Mouse (Mus musculus): ENCODE results near the gene Fam83b.

Gene Fam83b

DNA sequence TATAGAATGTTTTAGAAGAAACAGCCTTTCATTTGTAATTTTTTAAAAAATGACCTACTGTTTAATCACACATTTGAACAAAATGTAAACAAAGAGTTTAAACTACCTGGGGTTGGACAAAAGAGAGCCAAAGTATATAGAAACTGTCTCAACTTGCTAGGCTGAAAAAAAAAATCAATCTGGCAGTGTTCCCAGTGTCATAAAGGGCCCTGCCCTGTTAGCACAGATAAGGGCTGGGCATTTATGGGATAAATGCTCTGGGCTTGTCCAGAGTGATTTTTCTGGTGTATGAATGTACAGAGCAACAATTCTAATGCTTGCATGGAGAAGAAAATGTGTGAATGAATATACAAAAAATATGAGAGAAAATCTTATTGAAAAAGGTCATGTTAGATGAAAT, 43.8 kb downstream of the Fam83b start:
- in situ Hi-C loops (cut with MboI, MseI): no loop called here

DNA sequence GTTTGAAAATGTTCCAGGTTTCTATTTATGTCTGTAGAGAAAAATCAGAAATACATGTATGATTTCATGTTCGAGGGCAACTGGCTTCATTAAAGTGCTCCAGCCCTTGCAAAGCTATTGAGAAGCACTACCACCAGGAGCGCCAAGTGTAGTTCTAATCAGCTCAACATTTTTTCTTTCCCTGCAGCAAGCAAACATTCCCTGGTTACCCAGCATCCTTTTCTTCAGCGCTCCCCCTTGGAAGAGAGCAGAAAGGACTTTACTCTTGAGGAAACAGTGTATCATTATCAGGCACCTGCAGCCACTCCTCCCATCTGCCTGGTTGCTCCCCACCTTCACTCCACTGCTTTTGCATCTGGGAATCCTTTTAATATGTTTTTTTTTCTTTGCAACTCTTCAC, 45.3 kb downstream of the Fam83b start:
- in situ Hi-C loops (cut with MboI, MseI): no loop called here

DNA sequence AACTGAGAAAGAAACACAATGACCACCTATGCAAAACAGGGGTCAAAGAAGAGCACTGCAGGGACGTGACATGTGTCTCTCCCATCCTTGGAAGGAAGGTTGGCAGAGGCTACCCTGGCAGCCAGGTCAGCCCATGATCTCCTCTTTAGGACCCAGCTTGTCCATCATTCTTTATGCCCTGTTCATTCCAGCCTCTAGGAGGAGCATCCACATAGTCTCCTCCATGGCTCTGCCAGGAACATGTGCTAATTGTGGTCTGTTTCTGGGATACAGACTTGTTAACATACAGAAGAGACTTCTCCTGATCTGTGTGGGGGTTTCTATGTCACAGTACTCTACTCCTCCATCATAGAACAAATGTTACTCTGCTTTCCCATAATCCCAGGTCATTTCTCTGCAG, 48.3 kb downstream of the Fam83b start:
- in situ Hi-C loops (cut with MboI, MseI): no loop called here

DNA sequence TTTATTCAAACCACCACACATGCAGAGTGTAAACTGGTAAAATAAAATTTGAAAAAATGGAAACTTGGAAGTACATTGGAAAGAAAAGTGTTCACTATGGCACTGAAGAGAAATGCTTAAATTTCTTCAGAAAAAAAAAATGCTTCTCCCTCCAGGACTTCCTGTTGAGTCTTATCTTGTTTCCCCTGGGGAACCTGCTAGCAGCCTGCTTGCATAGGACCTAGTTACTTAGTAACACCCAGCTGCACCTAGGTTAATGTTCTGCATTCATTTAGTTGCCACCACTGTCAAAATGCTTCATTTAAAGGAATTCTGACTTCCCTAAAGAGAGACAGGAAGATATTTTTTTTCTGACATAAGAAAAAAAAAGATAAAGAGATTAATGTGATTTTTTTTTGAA, 61.3 kb downstream of the Fam83b start:
- in situ Hi-C loops (cut with MboI, MseI): no loop called here

DNA sequence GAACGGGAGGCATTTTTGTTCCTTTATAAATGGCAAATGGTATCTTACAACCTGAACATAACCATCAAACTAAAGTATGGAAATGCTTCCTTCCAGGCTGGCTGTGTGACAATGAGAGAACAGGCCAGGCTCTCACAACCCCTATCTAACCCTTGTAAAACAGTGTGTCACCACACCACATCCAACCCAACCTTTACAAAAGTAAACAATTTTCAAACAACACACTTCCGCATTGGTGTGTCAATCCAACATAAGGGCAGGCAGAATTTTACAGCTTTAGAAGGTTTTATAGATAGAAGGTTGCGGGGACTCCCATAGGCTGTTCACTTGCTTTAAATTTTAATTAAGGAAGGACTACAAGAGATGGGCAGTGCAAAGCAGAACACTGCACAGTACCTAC, 77.2 kb downstream of the Fam83b start:
- in situ Hi-C loops (cut with MboI, MseI): no loop called here

DNA sequence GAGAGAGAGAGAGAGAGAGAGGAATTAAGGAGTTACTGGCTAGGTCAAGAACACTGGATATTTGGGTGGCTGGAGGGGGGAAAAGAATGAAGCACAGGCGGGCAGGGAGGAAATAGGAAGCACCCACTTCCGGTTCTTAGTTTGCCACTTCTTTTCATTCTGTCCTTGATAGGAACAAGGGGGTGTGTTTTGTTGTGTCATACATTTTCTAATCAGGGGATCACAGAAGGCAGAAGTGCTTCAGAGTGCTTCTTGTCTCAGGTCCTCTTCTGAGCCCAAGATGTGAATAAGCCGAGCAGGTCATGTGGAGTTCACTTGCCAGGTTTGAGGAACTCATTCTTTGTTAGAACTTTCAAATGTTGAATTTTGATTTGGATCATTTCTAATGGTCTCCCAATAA, 86.8 kb downstream of the Fam83b start:
- in situ Hi-C loops (cut with MboI, MseI): no loop called here

DNA sequence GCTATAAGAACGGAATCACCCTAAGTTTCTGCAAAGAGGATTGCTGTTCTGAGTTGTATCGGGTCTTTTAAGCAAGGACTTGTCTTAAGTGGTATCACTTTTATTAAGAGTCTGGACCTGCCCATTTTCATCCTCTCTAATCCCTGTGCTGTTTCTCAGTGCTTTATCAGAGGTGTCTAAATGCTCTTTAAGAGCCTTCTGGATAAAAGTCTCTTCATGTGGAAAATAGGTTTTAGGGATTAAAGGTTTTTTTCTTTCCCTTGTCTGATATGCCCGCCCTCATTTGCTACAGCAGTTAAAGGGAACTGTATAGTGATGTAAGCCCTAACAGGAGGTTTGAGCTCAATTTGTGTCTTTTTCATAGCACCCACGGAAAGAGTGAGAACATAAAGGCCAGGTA, 97.4 kb downstream of the Fam83b start:
- in situ Hi-C loops (cut with MboI, MseI): no loop called here

DNA sequence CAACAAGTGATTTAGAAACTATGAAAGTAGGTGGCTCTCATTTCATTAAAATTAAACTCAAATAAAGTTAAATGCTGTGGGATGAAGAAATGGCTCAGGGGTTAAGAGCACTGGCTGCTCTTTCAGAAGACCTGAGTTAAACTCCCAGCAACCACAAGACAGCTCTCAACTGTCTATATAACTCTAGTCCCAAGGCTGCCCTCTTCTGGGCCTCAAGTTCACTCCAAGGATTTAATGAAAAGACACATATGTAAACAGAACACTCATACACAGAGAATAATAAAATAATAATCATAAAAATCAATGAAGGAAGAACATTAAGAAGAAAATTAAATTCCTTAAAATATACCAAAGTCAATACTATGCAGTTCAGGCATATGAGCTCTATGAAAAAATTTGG, 105.4 kb downstream of the Fam83b start:
- in situ Hi-C loops (cut with MboI, MseI): no loop called here

DNA sequence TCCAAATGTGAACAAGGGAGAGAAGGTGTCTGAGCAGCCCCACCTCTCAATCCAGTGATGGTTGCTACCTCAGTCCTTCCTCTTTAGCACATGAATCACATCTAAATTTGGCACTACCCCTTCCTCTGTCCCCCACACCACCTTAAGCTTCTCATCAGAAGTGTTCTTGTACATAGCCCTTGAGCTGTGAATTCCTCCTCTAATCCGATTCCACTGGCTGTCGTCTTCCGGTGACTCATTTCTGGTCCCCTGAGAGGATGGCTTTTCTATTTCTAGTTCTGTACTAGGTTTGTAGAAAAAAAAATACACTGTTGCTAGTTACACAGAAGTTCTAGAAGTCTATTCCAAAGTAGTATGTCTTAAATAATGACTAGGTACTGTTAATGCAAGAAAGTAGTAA, 111.2 kb downstream of the Fam83b start:
- in situ Hi-C loops (cut with MboI, MseI): no loop called here

Measured in T-helper 2 cell (primary cell).